Mouse (Mus musculus) kidney, embryonic 15.5 days (tissue): ENCODE measurements around the gene Cdk20. TPM values are rescaled to one million over a fixed set of nuclear protein-coding genes. Genes with fewer than 3 reads are reported as not detected.

ENCODE experiments used
- ATAC-seq: fragments of 200-750 bp; cut with Nextera tagmentation; replicated peaks from 2 replicates; pipeline ENCODE4 v1.8.0; 2017; ENCODE audit warnings: moderate TSS enrichment; ENCODE audit not compliant: low FRiP score
- H3K27ac ChIP-seq: fragments of 300-500 bp; sonication (generic); 2 replicates; pipeline ENCODE4 v1.5.1; 2015; ENCODE audit warnings: mild to moderate bottlenecking, inconsistent platforms
- H3K27me3 ChIP-seq: fragments of 300-500 bp; sonication (generic); 2 replicates; pipeline ENCODE4 v1.6.1; 2015; ENCODE audit warnings: inconsistent platforms
- H3K36me3 ChIP-seq: fragments of 300-500 bp; sonication (generic); 2 replicates; pipeline ENCODE4 v1.6.1; 2015; ENCODE audit warnings: inconsistent platforms
- H3K4me1 ChIP-seq: fragments of 300-500 bp; sonication (generic); 2 replicates; pipeline ENCODE4 v1.6.1; 2015; ENCODE audit warnings: inconsistent platforms
- H3K4me2 ChIP-seq: fragments of 300-500 bp; sonication (generic); 2 replicates; pipeline ENCODE4 v1.6.1; 2015; ENCODE audit warnings: moderate library complexity, mild to moderate bottlenecking, inconsistent platforms
- H3K4me3 ChIP-seq: fragments of 300-500 bp; sonication (generic); replicated peaks from 2 replicates; pipeline ENCODE4 v1.5.1; 2015; ENCODE audit warnings: mild to moderate bottlenecking, inconsistent platforms
- H3K9ac ChIP-seq: fragments of 300-500 bp; sonication (generic); 2 replicates; pipeline ENCODE4 v1.6.1; 2015; ENCODE audit warnings: mild to moderate bottlenecking, inconsistent platforms
- H3K9me3 ChIP-seq: fragments of 300-500 bp; sonication (generic); replicated peaks from 2 replicates; pipeline ENCODE4 v1.6.1; 2016; ENCODE audit warnings: inconsistent platforms
- WGBS: fragments of 180-500 bp; shearing (Covaris S2); methylation state at CpG from one replicate; pipeline ENCODE4 v1.1.7; 2015; ENCODE audit warnings: mixed read lengths; 5-methylcytosine and 5-hydroxymethylcytosine counted together
- polyA plus RNA-seq: library from polyadenylated mRNA; unstranded; fragments of >200 nt; fragmentation: Nextera tagmentation; extraction: Ambion mirVana; gene quantifications from 2 replicates; pipeline ENCODE4 v1.2.1, GENCODE M21; 2015

Gene Cdk20
- polyA plus RNA-seq: 10.4 and 12.8 TPM in 2 replicates

DNA sequence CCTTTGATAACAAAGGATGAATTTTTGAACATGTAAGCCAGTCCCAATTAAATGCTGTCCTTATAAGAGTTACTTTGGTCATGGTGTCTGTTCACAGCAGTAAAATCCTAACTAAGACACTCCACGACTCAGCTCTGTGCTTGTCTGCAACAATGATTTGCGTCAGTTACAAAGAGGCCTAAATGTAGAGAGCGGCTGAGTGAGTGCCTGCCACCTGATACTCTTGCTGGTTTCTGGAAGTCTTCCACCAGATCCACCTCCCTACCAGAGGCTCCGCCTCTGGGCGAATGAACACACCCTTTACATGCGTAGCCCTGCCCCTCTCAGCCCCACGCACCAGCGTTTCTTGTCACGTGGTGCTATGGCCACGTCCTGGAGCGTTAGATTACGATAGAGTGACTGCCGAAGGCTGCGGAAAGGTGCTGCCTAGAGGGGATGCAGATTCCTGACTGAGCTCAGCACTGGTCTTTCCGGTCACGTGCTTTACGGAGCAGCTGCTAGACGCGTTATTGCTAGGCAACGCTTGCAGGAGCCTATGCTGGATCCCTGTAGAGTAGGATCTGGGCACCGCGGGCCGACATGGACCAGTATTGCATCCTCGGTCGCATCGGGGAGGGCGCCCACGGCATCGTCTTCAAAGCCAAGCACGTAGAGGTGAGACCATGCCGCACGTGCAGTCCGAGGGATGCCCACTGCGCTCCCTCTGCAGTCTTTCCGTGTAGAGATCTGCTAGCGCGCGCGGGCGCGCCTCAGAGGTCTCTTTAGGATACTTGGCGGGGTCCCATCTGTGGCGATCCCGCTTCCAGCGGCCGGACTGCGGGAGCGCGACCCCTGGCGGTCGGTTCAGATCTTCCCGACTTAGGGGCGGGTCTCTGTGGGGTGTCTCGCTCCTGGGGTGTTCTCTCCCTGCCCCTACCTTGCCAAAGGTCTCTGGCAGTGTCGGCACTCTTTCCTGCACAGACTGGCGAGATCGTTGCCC, at the start of gene Cdk20:
Gene Cdk20, plus strand, starts transcription at position 298 of the 979 bp plus-strand sequence.
- no peaks in the 10 kb centered on the region for H3K9me3 ChIP-seq
- peaks cover 15% of the 10 kb centered on the region for H3K4me1 ChIP-seq
- peak within 1 kb of the TSS; percentile 62 for H3K4me3 ChIP-seq
- peak; percentile 98 for ATAC-seq
- H3K27ac ChIP-seq: peak within 1 kb of the TSS; percentile 93
- peak within 1 kb of the TSS; percentile 84 for H3K4me2 ChIP-seq
- H3K27me3 ChIP-seq: no peaks in the 10 kb centered on the region
- WGBS: under 1% methylated on average over 57 of the region's 57 CpGs
- H3K36me3 ChIP-seq: 0 out of 2 replicates have a peak, but pooled peaks cover 4% of the 10 kb centered on the region
- peak within 1 kb of the TSS; percentile 53 for H3K9ac ChIP-seq

DNA sequence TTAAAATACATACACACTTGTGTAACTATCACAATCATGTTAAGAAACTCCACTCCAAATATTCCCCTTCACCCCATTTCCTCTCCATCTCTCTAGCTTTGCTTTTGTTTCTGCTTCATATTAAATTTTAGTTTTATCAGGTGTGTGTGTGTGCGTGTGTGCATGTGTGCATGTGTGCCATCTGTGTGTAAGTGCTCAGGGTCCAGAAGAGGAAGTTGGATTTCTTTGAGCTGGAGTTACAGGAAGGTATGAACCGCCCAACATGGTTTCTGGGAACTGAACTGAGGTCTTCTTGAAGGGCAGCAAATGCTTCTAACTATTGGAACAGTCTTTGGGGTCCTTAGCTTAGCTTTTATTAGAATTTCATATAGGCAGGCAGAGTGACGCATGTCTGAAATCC, 47.2 kb upstream of the Cdk20 start:
- Histone ChIP-seq H3K4me3 (no peak overlapping the region), H3K9me3 (no peaks in the 10 kb centered on the region), H3K4me1 (no peaks in the 10 kb centered on the region), H3K27ac (no peak overlapping the region), H3K4me2 (no peak overlapping the region), H3K36me3 (no peaks in the 10 kb centered on the region), H3K9ac (no peak overlapping the region), H3K27me3 (no peaks in the 10 kb centered on the region)
- no peak for ATAC-seq
- 92% methylated on average over 3 of the region's 3 CpGs for WGBS

DNA sequence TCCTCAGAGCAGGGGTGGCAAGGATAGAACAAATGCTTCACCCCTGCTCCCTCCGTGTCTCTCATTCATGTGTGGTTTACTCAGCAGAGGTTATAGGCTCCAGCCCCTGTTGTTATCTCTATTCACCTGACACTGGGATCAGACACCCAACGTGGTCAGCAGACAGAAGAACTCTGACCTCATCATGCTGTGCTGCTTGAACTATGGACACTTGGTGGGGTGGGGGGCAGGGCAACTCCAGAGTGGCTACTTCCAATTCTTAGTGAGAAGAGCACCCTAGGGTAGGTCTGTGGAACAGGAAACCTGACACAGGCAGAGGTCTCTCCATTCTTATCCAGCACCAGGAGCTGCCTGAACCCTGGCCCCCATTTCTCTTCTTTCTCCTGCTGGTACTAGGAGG, 46.1 kb upstream of the Cdk20 start:
- Histone ChIP-seq H3K4me3 (no peak overlapping the region), H3K27me3 (no peaks in the 10 kb centered on the region), H3K4me2 (no peak overlapping the region), H3K27ac (no peak overlapping the region), H3K4me1 (no peaks in the 10 kb centered on the region), H3K36me3 (no peaks in the 10 kb centered on the region), H3K9me3 (no peaks in the 10 kb centered on the region), H3K9ac (no peak overlapping the region)
- ATAC-seq: peak; percentile 49; the same call in 1 of the 2 replicates
- WGBS: 39% methylated on average over 2 of the region's 2 CpGs

DNA sequence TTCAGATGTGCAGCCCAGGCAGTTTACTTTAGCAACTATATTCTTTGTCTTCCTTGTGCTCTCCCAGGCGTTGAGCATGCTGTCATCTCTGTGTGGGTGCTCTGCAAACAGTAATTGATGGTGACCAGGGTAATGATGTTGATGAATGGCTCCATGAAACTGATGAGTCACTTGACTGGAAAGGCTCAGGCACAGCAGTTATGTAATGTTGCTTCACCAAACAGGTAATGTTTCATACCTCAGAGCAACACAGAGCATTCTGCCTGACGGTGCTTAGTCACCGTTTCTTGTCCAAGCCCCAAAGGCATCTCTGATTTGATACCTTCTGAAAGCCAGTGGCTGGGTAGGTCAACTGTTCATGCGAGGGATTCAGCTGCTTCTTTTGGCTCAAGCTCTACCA, 43.7 kb upstream of the Cdk20 start:
- Histone ChIP-seq H3K27ac (no peak overlapping the region), H3K4me1 (no peaks in the 10 kb centered on the region), H3K9me3 (no peaks in the 10 kb centered on the region), H3K36me3 (no peaks in the 10 kb centered on the region), H3K4me2 (no peak overlapping the region), H3K4me3 (no peak overlapping the region), H3K27me3 (no peaks in the 10 kb centered on the region), H3K9ac (no peak overlapping the region)
- 40% methylated on average over 4 of the region's 4 CpGs for WGBS
- 0 out of 2 replicates have a peak, but pooled peaks have one; percentile 25 for ATAC-seq

DNA sequence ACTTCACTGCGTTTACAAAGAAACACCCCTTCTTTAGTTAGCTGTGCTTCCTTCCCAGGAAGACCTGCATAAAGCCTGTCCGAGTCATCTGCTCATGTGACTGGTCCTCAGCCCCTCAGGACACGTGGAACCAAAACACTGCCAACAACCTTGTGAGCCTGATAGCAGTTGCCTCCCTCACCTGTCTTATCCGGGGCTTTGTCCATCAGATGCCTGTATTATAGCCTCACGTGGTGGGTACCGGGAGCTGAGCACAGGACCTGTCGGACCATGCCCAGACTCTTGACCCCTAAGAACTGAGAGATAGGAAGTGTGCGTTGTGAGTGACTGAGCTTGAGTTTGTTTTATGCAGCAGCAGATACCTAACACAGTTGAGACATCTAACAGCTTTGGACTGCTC, 35.1 kb upstream of the Cdk20 start:
- Histone ChIP-seq H3K9ac (no peak overlapping the region), H3K36me3 (no peaks in the 10 kb centered on the region), H3K27ac (no peak overlapping the region), H3K4me3 (no peak overlapping the region), H3K4me2 (no peak overlapping the region), H3K27me3 (no peaks in the 10 kb centered on the region), H3K9me3 (no peaks in the 10 kb centered on the region), H3K4me1 (peaks cover 16% of the 10 kb centered on the region)
- no peak for ATAC-seq
- 57% methylated on average over 8 of the region's 8 CpGs for WGBS

DNA sequence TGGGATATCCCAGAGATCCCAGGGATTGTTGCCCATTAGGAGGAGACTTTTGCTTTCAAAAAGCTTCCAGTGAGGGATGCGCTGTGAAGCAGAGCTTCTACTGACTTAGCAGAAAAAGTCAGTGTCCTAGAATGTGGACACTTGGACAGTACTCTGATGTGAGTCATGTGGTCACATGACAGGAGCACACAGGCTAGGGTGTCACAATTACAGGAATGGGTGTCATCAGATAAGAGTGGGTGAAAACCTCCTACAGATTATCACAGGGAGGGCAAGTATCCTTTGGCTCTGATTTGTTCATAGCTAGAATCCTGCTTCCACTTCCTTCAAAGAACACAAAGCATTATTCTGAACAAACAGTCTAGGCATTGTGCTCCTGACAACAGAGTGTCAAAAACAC, 34.0 kb upstream of the Cdk20 start:
- no peaks in the 10 kb centered on the region for H3K27me3 ChIP-seq
- H3K4me1 ChIP-seq: peaks cover 21% of the 10 kb centered on the region
- H3K36me3 ChIP-seq: no peaks in the 10 kb centered on the region
- no peak for ATAC-seq
- H3K9ac ChIP-seq: no peak overlapping the region
- no peak overlapping the region for H3K27ac ChIP-seq
- H3K4me2 ChIP-seq: no peak overlapping the region
- H3K4me3 ChIP-seq: no peak overlapping the region
- WGBS: 94% methylated on average over 1 of the region's 1 CpGs
- no peaks in the 10 kb centered on the region for H3K9me3 ChIP-seq

DNA sequence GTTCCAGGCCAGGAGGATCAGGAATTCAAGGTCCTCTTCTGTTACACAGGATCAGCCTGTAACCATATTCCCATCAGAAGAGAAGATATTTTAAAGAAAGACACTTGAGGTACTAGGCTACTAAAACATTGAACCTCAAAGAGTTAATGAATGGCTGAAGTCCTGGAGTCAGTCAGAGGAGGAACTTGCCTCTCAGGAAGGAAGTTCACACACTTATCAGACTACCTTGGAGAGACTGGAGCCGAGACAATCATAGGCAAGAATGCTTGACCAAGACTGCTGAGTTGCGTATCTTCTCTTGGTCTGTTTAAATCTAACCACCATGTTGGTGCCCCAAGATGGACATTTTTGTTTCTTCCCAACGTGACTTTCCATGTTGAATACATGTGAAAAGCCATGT, 32.2 kb upstream of the Cdk20 start:
- 72% methylated on average over 3 of the region's 3 CpGs for WGBS
- no peak overlapping the region for H3K4me2 ChIP-seq
- no peak for ATAC-seq

DNA sequence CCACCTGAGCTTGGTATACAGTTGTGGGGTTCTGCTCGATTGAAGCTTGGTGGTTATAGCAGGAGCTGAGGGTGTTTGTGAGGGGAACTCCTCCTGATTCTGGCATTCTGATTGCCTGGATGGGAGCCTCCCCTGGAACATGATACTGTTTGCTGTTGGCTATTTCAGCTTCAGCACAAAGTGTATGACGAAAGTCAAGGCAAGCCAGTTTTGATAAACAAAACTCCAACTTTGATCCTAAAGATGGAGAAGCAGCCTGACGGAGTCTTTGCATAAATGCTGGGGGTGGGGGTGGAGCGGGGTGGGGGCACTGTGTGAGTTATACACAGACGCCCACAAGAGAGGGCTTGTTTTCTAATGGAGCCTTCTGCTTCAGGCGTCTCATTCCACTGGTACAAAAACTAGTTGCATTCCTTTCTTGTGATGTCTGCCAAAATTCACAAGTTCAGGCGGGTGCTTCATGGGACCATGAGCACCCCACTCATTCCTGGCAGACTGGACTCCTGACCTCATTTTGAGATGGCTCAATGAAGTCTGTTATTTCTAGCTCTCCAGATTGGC, 31.2 kb upstream of the Cdk20 start:
- WGBS: 23% methylated on average over 7 of the region's 7 CpGs
- H3K27me3 ChIP-seq: no peaks in the 10 kb centered on the region
- H3K36me3 ChIP-seq: no peaks in the 10 kb centered on the region
- H3K9ac ChIP-seq: no peak overlapping the region
- H3K4me2 ChIP-seq: peak overlapping the region; percentile 39
- ATAC-seq: peak; percentile 88
- H3K9me3 ChIP-seq: no peaks in the 10 kb centered on the region
- H3K4me1 ChIP-seq: peaks cover 21% of the 10 kb centered on the region
- no peak overlapping the region for H3K4me3 ChIP-seq
- peak overlapping the region; percentile 77 for H3K27ac ChIP-seq

More for the DNA sequence above, 32.2 kb upstream of the Cdk20 start:
- Histone ChIP-seq H3K9ac (no peak overlapping the region), H3K27ac (peak overlapping the region; percentile 77; the same call in 1 of the 2 replicates), H3K4me1 (peaks cover 21% of the 10 kb centered on the region), H3K27me3 (no peaks in the 10 kb centered on the region), H3K4me3 (no peak overlapping the region), H3K9me3 (no peaks in the 10 kb centered on the region), H3K36me3 (no peaks in the 10 kb centered on the region)

DNA sequence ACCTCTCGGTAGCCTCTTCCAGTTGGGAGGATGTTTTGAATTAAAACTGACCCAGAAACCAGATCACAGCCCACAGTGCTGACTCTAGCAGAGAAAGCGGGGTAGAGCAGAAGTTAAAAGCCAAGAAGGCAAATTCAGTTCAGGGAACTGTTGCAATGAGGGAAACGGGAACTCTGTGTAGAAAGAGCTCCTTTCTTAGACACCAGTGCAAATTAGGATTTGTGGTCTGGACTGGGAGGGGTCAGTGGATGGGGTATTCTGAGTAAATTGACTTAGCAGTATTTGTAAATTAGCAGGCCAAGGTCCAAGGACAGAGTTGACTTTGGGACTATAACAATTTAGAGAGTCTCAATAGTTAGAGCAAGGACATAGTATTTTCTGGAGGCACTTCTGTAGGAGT, 30.1 kb upstream of the Cdk20 start:
- WGBS: 45% methylated on average over 3 of the region's 3 CpGs
- Histone ChIP-seq H3K4me2 (no peak overlapping the region), H3K27ac (0 out of 2 replicates have a peak overlapping the region, but pooled peaks have one; percentile 42), H3K9ac (no peak overlapping the region), H3K9me3 (no peaks in the 10 kb centered on the region), H3K4me3 (no peak overlapping the region), H3K36me3 (no peaks in the 10 kb centered on the region), H3K27me3 (no peaks in the 10 kb centered on the region), H3K4me1 (peaks cover 19% of the 10 kb centered on the region)
- ATAC-seq: no peak

DNA sequence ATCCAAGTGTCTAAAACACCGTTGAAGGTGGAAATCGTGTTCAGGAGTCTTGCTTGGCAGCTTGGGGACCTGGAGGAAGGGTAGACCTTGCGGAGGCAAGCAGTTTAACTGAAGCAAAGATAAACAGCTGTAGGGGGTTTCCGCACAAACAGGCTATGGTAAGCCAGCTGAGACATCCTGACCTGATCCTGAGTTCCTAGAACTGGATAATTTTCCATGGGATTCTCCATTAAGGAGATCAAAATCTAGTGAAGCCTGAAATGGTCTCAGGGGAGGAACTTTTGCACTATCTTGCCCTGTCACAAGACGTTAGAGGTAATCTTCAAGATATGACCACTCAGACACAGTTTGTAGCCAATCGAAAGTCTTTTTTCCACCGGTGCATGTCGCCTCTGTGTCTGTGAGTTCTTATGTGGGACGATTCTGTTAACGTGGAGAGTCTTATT, 29.6 kb upstream of the Cdk20 start:
- Histone ChIP-seq H3K4me3 (no peak overlapping the region), H3K27ac (0 out of 2 replicates have a peak overlapping the region, but pooled peaks have one; percentile 42), H3K4me2 (no peak overlapping the region), H3K4me1 (peaks cover 17% of the 10 kb centered on the region), H3K36me3 (no peaks in the 10 kb centered on the region), H3K9ac (no peak overlapping the region), H3K27me3 (no peaks in the 10 kb centered on the region), H3K9me3 (no peaks in the 10 kb centered on the region)
- no peak for ATAC-seq
- WGBS: 84% methylated on average over 10 of the region's 10 CpGs

DNA sequence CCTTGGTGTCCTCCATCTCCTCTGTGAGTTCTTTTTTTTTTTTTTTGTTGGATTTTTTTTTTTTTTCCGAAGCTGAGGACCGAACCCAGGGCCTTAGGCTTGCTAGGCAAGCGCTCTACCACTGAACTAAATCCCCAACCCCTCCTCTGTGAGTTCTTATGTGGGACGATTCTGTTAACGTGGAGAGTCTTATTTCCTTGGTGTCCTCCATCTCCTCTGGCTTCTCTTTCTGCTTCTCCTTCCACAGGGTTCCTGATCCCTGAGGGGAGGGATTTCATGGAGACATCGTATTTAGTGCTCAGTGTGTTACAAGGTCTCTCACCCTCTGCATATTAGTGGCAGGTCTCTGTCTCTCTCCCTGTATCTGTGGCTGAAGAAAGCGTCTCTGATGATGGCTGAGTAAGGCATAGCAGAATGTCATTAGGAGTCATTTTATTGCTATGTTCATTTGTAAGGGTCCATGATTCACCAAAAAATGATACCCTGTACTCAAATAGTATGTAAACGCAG, 29.1 kb upstream of the Cdk20 start:
- no peak overlapping the region for H3K27ac ChIP-seq
- no peaks in the 10 kb centered on the region for H3K9me3 ChIP-seq
- 87% methylated on average over 8 of the region's 8 CpGs for WGBS
- H3K4me3 ChIP-seq: no peak overlapping the region
- H3K4me1 ChIP-seq: peaks cover 17% of the 10 kb centered on the region
- no peak overlapping the region for H3K9ac ChIP-seq
- H3K36me3 ChIP-seq: no peaks in the 10 kb centered on the region
- no peak for ATAC-seq
- no peak overlapping the region for H3K4me2 ChIP-seq
- no peaks in the 10 kb centered on the region for H3K27me3 ChIP-seq

DNA sequence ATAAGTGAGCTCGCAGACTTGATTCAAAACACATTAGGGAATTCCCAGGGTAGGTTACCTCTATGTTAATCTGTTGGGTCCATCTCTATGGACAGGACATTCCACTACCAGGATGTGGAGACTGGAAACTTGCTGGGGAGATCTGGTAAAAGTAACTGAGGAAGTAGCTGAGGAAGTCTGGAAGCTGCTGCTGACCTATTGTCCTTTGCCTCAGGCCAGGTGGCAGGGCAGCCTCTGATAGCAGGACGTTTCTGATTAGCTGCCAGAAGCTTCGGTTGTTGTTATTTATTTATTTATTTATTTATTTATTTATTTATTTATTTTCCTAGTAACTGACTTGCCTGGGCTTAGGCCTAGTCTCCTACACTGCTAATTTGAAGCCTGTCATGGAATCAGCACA, 28.6 kb upstream of the Cdk20 start:
- H3K9me3 ChIP-seq: no peaks in the 10 kb centered on the region
- no peak overlapping the region for H3K27ac ChIP-seq
- no peak overlapping the region for H3K9ac ChIP-seq
- WGBS: 66% methylated on average over 3 of the region's 3 CpGs
- peaks cover 17% of the 10 kb centered on the region for H3K4me1 ChIP-seq
- H3K36me3 ChIP-seq: no peaks in the 10 kb centered on the region
- ATAC-seq: no peak
- no peak overlapping the region for H3K4me2 ChIP-seq
- H3K27me3 ChIP-seq: no peaks in the 10 kb centered on the region
- no peak overlapping the region for H3K4me3 ChIP-seq
